Mouse (Mus musculus) frontal cortex, postnatal 36 days (tissue): ENCODE measurements at regions not wholly inside any gene's neighbourhood (a gene's known extent, or its start where the extent isn't known, plus 50 kb on each side); places are given as distances from the start of the nearest gene placed in this dataset.

Experiments
- DNase-seq, 2 experiments: peaks; one replicate each; pipeline ENCODE4 v3.0.0; 2022; ENCODE audit warnings: low spot score in 2 of 2

- DNase-seq, result no peak
Observed at GRCm38 (mm10) chr6:105549366-105549765, 128.1 kb upstream of the Cntn4 start.

DNA sequence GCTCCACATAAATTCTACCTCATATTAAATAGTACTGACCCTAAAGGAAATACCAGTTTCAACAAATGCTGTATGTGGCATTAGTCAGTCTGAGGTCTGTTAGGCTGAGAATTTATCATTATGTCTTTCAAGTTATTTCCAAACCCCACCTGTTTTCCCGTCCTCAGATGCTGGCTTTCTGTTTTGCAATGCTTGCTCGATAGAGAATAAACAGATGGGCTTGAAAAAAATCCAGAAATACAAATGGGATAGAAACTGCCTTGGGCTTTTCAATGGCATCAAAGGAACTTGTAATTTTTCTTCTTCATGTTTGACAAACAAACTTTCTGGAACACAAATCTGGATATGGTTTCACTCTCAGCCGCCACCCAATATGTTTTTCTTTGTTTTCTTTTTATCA, 109.2 kb upstream of the Cntn4 start:
- no peak for DNase-seq

- peak; percentile 1 to 41 for DNase-seq
Observed at GRCm38 (mm10) chr6:105569103-105569502, 108.4 kb upstream of the Cntn4 start.

- DNase-seq, result peak in 1 of 2 experiments; percentile 2
Observed at GRCm38 (mm10) chr6:105604234-105604633, 73.2 kb upstream of the Cntn4 start.
